Mouse (Mus musculus) urinary bladder, postnatal 4 days (tissue): Measurements from ENCODE around the gene Atp5l.
"Not testable (repeated sequence)": the region's sequence is repeated elsewhere in the genome, so short reads cannot be mapped to it uniquely, and the experiment has no call there.

Experiments
- DNase-seq, 2 experiments: peaks; one replicate each; pipeline ENCODE4 v3.0.0; 2021 to 2022; ENCODE audit warnings: low spot score in 2 of 2

Atp5l gene

GRCm38 (mm10) chr9:44920374-44921122, at the start of gene Atp5l:
Gene Atp5l, minus strand, starts transcription at chr9:44920742.
- peak; percentile 76 to 79 for DNase-seq

GRCm38 (mm10) chr9:44969450-44969849, 48.9 kb upstream of the Atp5l start:
- DNase-seq: no peak

- not testable (repeated sequence) for DNase-seq
Observed at GRCm38 (mm10) chr9:44967763-44968162, 47.2 kb upstream of the Atp5l start.

GRCm38 (mm10) chr9:44966815-44967242, 46.3 kb upstream of the Atp5l start:
- DNase-seq: peak; percentile 43 to 73

GRCm38 (mm10) chr9:44965833-44966466, 45.4 kb upstream of the Atp5l start:
- no peak for DNase-seq

GRCm38 (mm10) chr9:44965126-44965832, 44.7 kb upstream of the Atp5l start, which contains the start of gene Ube4a:
Gene Ube4a, minus strand, starts transcription at chr9:44965600.
- peak; percentile 96 to 99 for DNase-seq

- no peak for DNase-seq
Observed at GRCm38 (mm10) chr9:44954432-44954831, 33.9 kb upstream of the Atp5l start.

GRCm38 (mm10) chr9:44947836-44948235, 27.3 kb upstream of the Atp5l start:
- no peak for DNase-seq

- no peak for DNase-seq
Observed at GRCm38 (mm10) chr9:44946185-44946695, 25.7 kb upstream of the Atp5l start.

- no peak for DNase-seq
Observed at GRCm38 (mm10) chr9:44942421-44942820, 21.9 kb upstream of the Atp5l start.

GRCm38 (mm10) chr9:44941756-44942155, 21.2 kb upstream of the Atp5l start:
- DNase-seq: no peak

- no peak for DNase-seq
Observed at GRCm38 (mm10) chr9:44921543-44921942, 1.0 kb upstream of the Atp5l start.

- no peak for DNase-seq
Observed at GRCm38 (mm10) chr9:44921123-44921468, 554 bp upstream of the Atp5l start.

GRCm38 (mm10) chr9:44919606-44920005, 936 bp downstream of the Atp5l start:
- no peak for DNase-seq

GRCm38 (mm10) chr9:44916196-44916595, 4.3 kb downstream of the Atp5l start:
- no peak for DNase-seq

- no peak for DNase-seq
Observed at GRCm38 (mm10) chr9:44914706-44915105, 5.8 kb downstream of the Atp5l start.

- DNase-seq: no peak
Observed at GRCm38 (mm10) chr9:44911365-44911764, 9.2 kb downstream of the Atp5l start.

GRCm38 (mm10) chr9:44905620-44906019, 14.9 kb downstream of the Atp5l start:
- no peak for DNase-seq

- peak; percentile 47 to 66 for DNase-seq
Observed at GRCm38 (mm10) chr9:44904964-44905363, 15.6 kb downstream of the Atp5l start.

GRCm38 (mm10) chr9:44903856-44904255, 16.7 kb downstream of the Atp5l start:
- no peak for DNase-seq

GRCm38 (mm10) chr9:44900402-44900801, 20.1 kb downstream of the Atp5l start:
- no peak for DNase-seq

- DNase-seq: no peak
Observed at GRCm38 (mm10) chr9:44899716-44900115, 20.8 kb downstream of the Atp5l start.
